In the genomic region with DNA sequence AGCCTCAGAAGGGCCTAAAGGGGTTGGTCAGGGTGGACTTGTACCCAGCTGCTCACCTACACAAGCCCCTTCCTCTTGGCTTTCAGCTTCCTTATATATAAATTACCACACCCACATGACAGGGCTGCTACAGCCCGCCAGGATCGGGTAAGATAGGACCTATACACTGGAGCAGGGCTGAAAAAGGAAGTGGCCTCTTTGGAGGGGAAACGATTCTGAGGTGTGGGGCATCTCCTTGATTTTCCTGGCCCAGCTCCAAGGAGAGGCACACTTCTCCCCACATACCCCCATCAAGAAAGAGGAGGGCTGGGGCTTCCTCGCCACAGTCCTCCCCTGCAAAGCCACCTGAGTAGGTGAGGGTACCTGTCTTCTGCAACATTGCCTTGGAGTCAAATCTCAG, we compare ENCODE assay signal across 9 mouse cellular contexts. TPM values are rescaled to one million over a fixed set of nuclear protein-coding genes. Genes with fewer than 3 reads are reported as not detected.
DNase-seq lines count a peak whose midpoint lies in the region; ATAC-seq and TF ChIP-seq lines count a peak whose summit lies in the region.
"Had no signal": no experiment of that assay in that cellular context is flagged by ENCODE, and none has a peak within 500 bp of the region (broad histone marks: within the 10 kb centered on the region; RNA-seq: fewer than 3 reads in every experiment).

No protein-coding gene starts in this region.

- H3K9ac ChIP-seq in ES-E14 (ENCODE audit: insufficient read depth, low read depth, low read length, poor library complexity, severe bottlenecking) = peak overlapping the region; percentile 77

- in situ Hi-C loops in ES-E14 (cut with MboI; ENCODE audit: low sequenced_read_pairs in 2 of 2, unreplicated experiment in 2 of 2) = no loop called here

- intact Hi-C loops in heart, postnatal 10 days (cut with DNase I) = loop anchor here (5.0 to 10.0 kb wide), 2 partner anchors 71 to 203 kb away; no protein-coding TSS in a partner anchor
- intact Hi-C loops in left cerebral cortex, postnatal 36 days (cut with DNase I) = no loop called here

- peaks cover 10 to 12% of the 10 kb centered on the region in 2 experiments; a peak in 3 of 4 replicates for H3K4me1 ChIP-seq in ES-E14 (ENCODE audit: control insufficient read depth in 2 of 2, insufficient read depth in 2 of 2, low read length in 2 of 2, poor library complexity in 1 of 2)
- H3K4me1 ChIP-seq in megakaryocyte, embryonic 14.5 days = peaks cover 70% of the 10 kb centered on the region

- peaks cover 16% of the 10 kb centered on the region; the same call in 1 of the 2 replicates for H3K36me3 ChIP-seq in ES-E14 (ENCODE audit: control insufficient read depth, insufficient read depth, low read length, poor library complexity, severe bottlenecking)
- peaks cover 44% of the 10 kb centered on the region for H3K36me3 ChIP-seq in megakaryocyte, embryonic 14.5 days (replicated peaks; ENCODE audit: low read length)

- H3K27ac ChIP-seq in ES-E14 (ENCODE audit: insufficient read depth, low read depth, low read length, poor library complexity, severe bottlenecking) = no peak overlapping the region

- peak; percentile 27 to 30 for ATAC-seq in hematopoietic stem cell, adult 5-6 weeks (replicated peaks in 1 of 2; ENCODE audit: insufficient read depth in 1 of 2, low FRiP score in 2 of 2, low TSS enrichment in 1 of 2, low read depth in 1 of 2, poor library complexity in 2 of 2, severe bottlenecking in 2 of 2)

- peak overlapping the region; percentile 65 to 74 for H3K4me3 ChIP-seq in ES-E14 (ENCODE audit: insufficient read depth in 1 of 2, low read depth in 1 of 2, low read length in 2 of 2, poor library complexity in 1 of 2, severe bottlenecking in 1 of 2)
- peak overlapping the region; percentile 91 for H3K4me3 ChIP-seq in megakaryocyte, embryonic 14.5 days (replicated peaks)

- no peaks in the 10 kb centered on the region for H3K27me3 ChIP-seq in megakaryocyte, embryonic 14.5 days (replicated peaks)
- H3K27me3 ChIP-seq: Patski had no signal

- no peaks in the 10 kb centered on the region for H3K9me3 ChIP-seq in ES-E14 (ENCODE audit: control insufficient read depth, insufficient read depth, low read depth, low read length)
- H3K9me3 ChIP-seq in megakaryocyte, embryonic 14.5 days = no peaks in the 10 kb centered on the region

- DNase-seq in heart, adult 11 months = peak; percentile 94
- no peak for DNase-seq in heart, postnatal 10 days
- no peak for DNase-seq in ES-E14 (ENCODE audit: low read depth, low spot score)
- no peak for DNase-seq in adrenal gland, adult 8-10 months
- no peak for DNase-seq in embryo, embryonic 9.5 days (ENCODE audit: extremely low spot score)
- DNase-seq in left cerebral cortex, postnatal 36 days (ENCODE audit: low spot score in 2 of 2) = no peak

TF ChIP-seq in ES-E14, 5 proteins besides CTCF, POLR2A, EP300 and RAD21:
- TF ChIP-seq ZC3H11A (IDR thresholded peaks at IDR 0.05; ENCODE audit: borderline replicate concordance, low read depth, low read length) (no peak), CHD2 (IDR thresholded peaks at IDR 0.05; ENCODE audit: low read depth, low read length) (no peak), MAFK (IDR thresholded peaks at IDR 0.05; ENCODE audit: insufficient read depth, low read depth, low read length) (no peak), ZNF384 (IDR thresholded peaks at IDR 0.05; ENCODE audit: low read depth, low read length) (no peak), HCFC1 (IDR thresholded peaks at IDR 0.05; ENCODE audit: borderline replicate concordance, insufficient read depth, low read length) (no peak)

RNA-seq across cellular contexts. Expression of gene Naga, which starts 0.8 kb away (rescaled TPM):
- 10 to 100 TPM; 46.3 to 47.5 TPM for total RNA-seq in heart, postnatal 10 days (2021)
- total RNA-seq in ES-E14 (2012; rRNA removed) = 17.6 and 35.3 TPM in 2 replicates
- total RNA-seq in hematopoietic stem cell, adult 5-6 weeks (2017) = 50.2 and 51.1 TPM in 2 replicates
- polyA plus RNA-seq in megakaryocyte, embryonic 14.5 days (2012; ENCODE audit: insufficient read depth, low replicate concordance) = 280 and 641 TPM in 2 replicates
- 10 to 100 TPM; 68.6 to 89.3 (median 77.9) TPM for total RNA-seq in adrenal gland, adult 8-10 months (2022)
- 10 to 100 TPM; 35.9 to 39.3 TPM for total RNA-seq in left cerebral cortex, postnatal 36 days (2021)

RNA-seq across cellular contexts. Expression of gene Pheta2, which starts 0.9 kb away (rescaled TPM):
- total RNA-seq in heart, postnatal 10 days (2021) = 1 to 10 TPM; 2.8 to 3.2 TPM
- 0.85 and 0.95 TPM in 2 replicates for total RNA-seq in ES-E14 (2012; rRNA removed)
- total RNA-seq in hematopoietic stem cell, adult 5-6 weeks (2017) = 8.5 and 13.6 TPM in 2 replicates
- polyA plus RNA-seq in megakaryocyte, embryonic 14.5 days (2012; ENCODE audit: insufficient read depth, low replicate concordance) = 1.2 and 5.5 TPM in 2 replicates
- 1 to 10 TPM in 2 of 4 experiments, under 1 TPM in 2; 0.74 to 2.0 (median 1.4) TPM for total RNA-seq in adrenal gland, adult 8-10 months (2022)
- 1 to 10 TPM in 1 of 2 experiments, under 1 TPM in 1; 0.57 to 1.4 TPM for total RNA-seq in left cerebral cortex, postnatal 36 days (2021)

RNA-seq across cellular contexts. Expression of gene Smdt1, which starts 0.9 kb away (rescaled TPM):
- 100 to 1,000 TPM; 195 to 202 TPM for total RNA-seq in heart, postnatal 10 days (2021)
- total RNA-seq in ES-E14 (2012; rRNA removed) = 172 and 222 TPM in 2 replicates
- total RNA-seq in hematopoietic stem cell, adult 5-6 weeks (2017) = 53.4 and 61.4 TPM in 2 replicates
- 118 and 198 TPM in 2 replicates for polyA plus RNA-seq in megakaryocyte, embryonic 14.5 days (2012; ENCODE audit: insufficient read depth, low replicate concordance)
- 100 to 1,000 TPM; 137 to 205 (median 157) TPM for total RNA-seq in adrenal gland, adult 8-10 months (2022)
- 100 to 1,000 TPM; 127 to 144 TPM for total RNA-seq in left cerebral cortex, postnatal 36 days (2021)

RNA-seq across cellular contexts. Expression of gene Ndufa6, which starts 16.2 kb away (rescaled TPM):
- total RNA-seq in heart, postnatal 10 days (2021) = 100 to 1,000 TPM; 525 to 549 TPM
- total RNA-seq in ES-E14 (2012; rRNA removed) = 256 and 306 TPM in 2 replicates
- total RNA-seq in hematopoietic stem cell, adult 5-6 weeks (2017) = 90.5 and 185 TPM in 2 replicates
- polyA plus RNA-seq in megakaryocyte, embryonic 14.5 days (2012; ENCODE audit: insufficient read depth, low replicate concordance) = 274 and 631 TPM in 2 replicates
- total RNA-seq in adrenal gland, adult 8-10 months (2022) = 100 to 1,000 TPM; 293 to 470 (median 376) TPM
- 100 to 1,000 TPM; 198 to 199 TPM for total RNA-seq in left cerebral cortex, postnatal 36 days (2021)

RNA-seq across cellular contexts. Expression of gene Wbp2nl, which starts 39.1 kb away (rescaled TPM):
- total RNA-seq in heart, postnatal 10 days (2021) = not detected
- total RNA-seq in ES-E14 (2012; rRNA removed) = 2.0 and 2.1 TPM in 2 replicates
- total RNA-seq in hematopoietic stem cell, adult 5-6 weeks (2017) = not detected in 2 replicates
- polyA plus RNA-seq in megakaryocyte, embryonic 14.5 days (2012; ENCODE audit: insufficient read depth, low replicate concordance) = not detected in 2 replicates
- not detected for total RNA-seq in adrenal gland, adult 8-10 months (2022)
- not detected for total RNA-seq in left cerebral cortex, postnatal 36 days (2021)
- polyA plus RNA-seq: Patski had no signal
